Mouse (Mus musculus) kidney, adult 2 months (tissue): ENCODE measurements around the gene Vegfa. TPM values are rescaled to one million over a fixed set of nuclear protein-coding genes. Genes with fewer than 3 reads are reported as not detected.

Experiments used
- DNase-seq: peaks from one replicate; pipeline ENCODE4 v3.0.0; 2021
- H3K27ac ChIP-seq: fragments of 200-500 bp; 2 replicates; pipeline ENCODE4 v1.5.1; 2012; ENCODE audit warnings: low read depth, low read length, control low read depth, inconsistent platforms; ENCODE audit not compliant: insufficient read depth
- H3K27me3 ChIP-seq: fragments of 200-500 bp; replicated peaks from 2 replicates; pipeline ENCODE4 v1.6.1; 2012; ENCODE audit warnings: mild to moderate bottlenecking, moderate library complexity, low read length, inconsistent platforms; ENCODE audit not compliant: control insufficient read depth, insufficient read depth
- H3K36me3 ChIP-seq: fragments of 200-500 bp; 2 replicates; pipeline ENCODE4 v1.6.1; 2012; ENCODE audit warnings: mild to moderate bottlenecking, moderate library complexity, low read length, inconsistent platforms; ENCODE audit not compliant: control insufficient read depth, insufficient read depth
- H3K4me1 ChIP-seq: fragments of 200-500 bp; 2 replicates; pipeline ENCODE4 v1.6.1; 2011; ENCODE audit warnings: low read length; ENCODE audit not compliant: control insufficient read depth, insufficient read depth
- H3K4me3 ChIP-seq: fragments of 200-500 bp; 2 replicates; pipeline ENCODE4 v1.5.1; 2011; ENCODE audit warnings: mild to moderate bottlenecking, low read depth, low read length, control low read depth; ENCODE audit not compliant: insufficient read depth
- CTCF ChIP-seq: fragments of 200-500 bp; conservative IDR thresholded peaks from 2 replicates; pipeline ENCODE4 v1.5.1; 2011; ENCODE audit warnings: low read depth, mild to moderate bottlenecking, control low read depth, low read length, moderate library complexity, mixed read lengths; ENCODE audit not compliant: insufficient read depth, insufficient read length
- POLR2A ChIP-seq: fragments of 200-500 bp; IDR thresholded peaks from one replicate; pipeline ENCODE4 v1.6.1; 2011; ENCODE audit warnings: low read depth, low read length, control low read depth
- WGBS: fragments of 180-500 bp; shearing (Covaris S2); methylation state at CpG from one replicate; pipeline ENCODE4 v1.1.7; 2018; 5-methylcytosine and 5-hydroxymethylcytosine counted together
- polyA plus RNA-seq: library from polyadenylated mRNA; depleted of rRNA; stranded (reverse); fragments of >200 nt; gene quantifications from 2 replicates; pipeline ENCODE4 v1.2.3, GENCODE M21; 2012

The Vegfa gene
- polyA plus RNA-seq, 1 experiment = 336 TPM

GRCm38 (mm10) chr17:46051356-46051755 is 19.2 kb upstream of the Vegfa start:
- H3K27me3 ChIP-seq = no peaks in the 10 kb centered on the region
- H3K27ac ChIP-seq = no peak overlapping the region
- no peaks in the 10 kb centered on the region for H3K36me3 ChIP-seq
- H3K4me3 ChIP-seq = no peak overlapping the region
- no peak for DNase-seq
- H3K4me1 ChIP-seq = no peaks in the 10 kb centered on the region
- no peak for TF ChIP-seq CTCF
- TF ChIP-seq POLR2A = no peak
- WGBS = 69% methylated on average over 5 of the region's 5 CpGs

GRCm38 (mm10) chr17:46049567-46049966 is 17.4 kb upstream of the Vegfa start:
- H3K27ac ChIP-seq = no peak overlapping the region

GRCm38 (mm10) chr17:46048184-46048583 is 16.0 kb upstream of the Vegfa start:
- H3K4me3 ChIP-seq = no peak overlapping the region
- DNase-seq = no peak
- no peaks in the 10 kb centered on the region for H3K4me1 ChIP-seq
- H3K36me3 ChIP-seq = no peaks in the 10 kb centered on the region
- 99% methylated on average over 4 of the region's 4 CpGs for WGBS
- H3K27me3 ChIP-seq = no peaks in the 10 kb centered on the region
- no peak overlapping the region for H3K27ac ChIP-seq
- TF ChIP-seq CTCF (no peak), POLR2A (no peak)

More at GRCm38 (mm10) chr17:46049567-46049966, 17.4 kb upstream of the Vegfa start:
- TF ChIP-seq POLR2A (no peak), CTCF (no peak)
- no peaks in the 10 kb centered on the region for H3K27me3 ChIP-seq
- no peaks in the 10 kb centered on the region for H3K4me1 ChIP-seq
- H3K4me3 ChIP-seq = no peak overlapping the region
- H3K36me3 ChIP-seq = no peaks in the 10 kb centered on the region
- DNase-seq = no peak
- WGBS = 37% methylated on average over 4 of the region's 4 CpGs

- 84% methylated on average over 8 of the region's 8 CpGs for WGBS
- H3K4me3 ChIP-seq = no peak overlapping the region
- no peaks in the 10 kb centered on the region for H3K4me1 ChIP-seq
- DNase-seq = no peak
- no peaks in the 10 kb centered on the region for H3K27me3 ChIP-seq
- H3K36me3 ChIP-seq = no peaks in the 10 kb centered on the region
- TF ChIP-seq POLR2A (no peak), CTCF (no peak)
- H3K27ac ChIP-seq = no peak overlapping the region
Measured at GRCm38 (mm10) chr17:46045742-46046141, 13.6 kb upstream of the Vegfa start.

- Histone ChIP-seq H3K4me1 (no peaks in the 10 kb centered on the region), H3K36me3 (no peaks in the 10 kb centered on the region), H3K4me3 (no peak overlapping the region), H3K27ac (no peak overlapping the region), H3K27me3 (no peaks in the 10 kb centered on the region)
- DNase-seq = no peak
- no peak for TF ChIP-seq POLR2A
- TF ChIP-seq CTCF = no peak
- WGBS = 87% methylated on average over 5 of the region's 5 CpGs
Measured at GRCm38 (mm10) chr17:46044953-46045352, 12.8 kb upstream of the Vegfa start.

- H3K27ac ChIP-seq = no peak overlapping the region
- 85% methylated on average over 8 of the region's 8 CpGs for WGBS
- H3K27me3 ChIP-seq = no peaks in the 10 kb centered on the region
- H3K36me3 ChIP-seq = no peaks in the 10 kb centered on the region
- no peaks in the 10 kb centered on the region for H3K4me1 ChIP-seq
- H3K4me3 ChIP-seq = no peak overlapping the region
- TF ChIP-seq POLR2A (no peak), CTCF (no peak)
- no peak for DNase-seq
Measured at GRCm38 (mm10) chr17:46042158-46042557, 10.0 kb upstream of the Vegfa start.

- TF ChIP-seq CTCF = no peak
- TF ChIP-seq POLR2A = no peak
- Histone ChIP-seq H3K27me3 (no peaks in the 10 kb centered on the region), H3K4me1 (no peaks in the 10 kb centered on the region), H3K4me3 (no peak overlapping the region), H3K27ac (no peak overlapping the region), H3K36me3 (no peaks in the 10 kb centered on the region)
- 81% methylated on average over 3 of the region's 3 CpGs for WGBS
- no peak for DNase-seq
Measured at GRCm38 (mm10) chr17:46041679-46042078, 9.5 kb upstream of the Vegfa start.
